Mouse (Mus musculus): ENCODE measurements around the gene Ffar2. TPM values are rescaled to one million over a fixed set of nuclear protein-coding genes. Genes with fewer than 3 reads are reported as not detected.

Gene Ffar2
- total and polyA plus RNA-seq, 3 experiments = 0.61 TPM; not detected in 2

GRCm38 (mm10) chr7:30820854-30821445 lies 2.6 kb downstream of the Ffar2 start:
- H3K36me3 ChIP-seq (ENCODE audit: control insufficient read depth, insufficient read depth, low read length) = no peaks in the 10 kb centered on the region
- no peak for DNase-seq
- H3K79me2 ChIP-seq (replicated peaks; ENCODE audit: control insufficient read depth, insufficient read depth, low read length) = no peaks in the 10 kb centered on the region
- 48% methylated on average over 7 of the region's 7 CpGs for WGBS
- H3K4me3 ChIP-seq = no peak overlapping the region
- H3K27me3 ChIP-seq (ENCODE audit: control insufficient read depth, insufficient read depth, low read length) = no peaks in the 10 kb centered on the region; the same call in 1 of the 2 replicates
- no peak overlapping the region for H3K27ac ChIP-seq
- no peak for TF ChIP-seq CTCF (IDR thresholded peaks at IDR 0.05)
- no peak for TF ChIP-seq EP300 (IDR thresholded peaks at IDR 0.05; ENCODE audit: insufficient read depth, low read depth, low read length)
- TF ChIP-seq POLR2A (IDR thresholded peaks at IDR 0.05; ENCODE audit: insufficient read depth, low read depth, low read length) = no peak
- intact Hi-C loops (cut with DNase I) = no loop called here
- H3K4me1 ChIP-seq (ENCODE audit: control insufficient read depth, insufficient read depth, low read length) = no peaks in the 10 kb centered on the region
- H3K9ac ChIP-seq (ENCODE audit: low read depth, low read length) = no peak overlapping the region

- Histone ChIP-seq H3K36me3 (ENCODE audit: control insufficient read depth, insufficient read depth, low read length) (no peaks in the 10 kb centered on the region), H3K79me2 (replicated peaks; ENCODE audit: control insufficient read depth, insufficient read depth, low read length) (no peaks in the 10 kb centered on the region), H3K4me1 (ENCODE audit: control insufficient read depth, insufficient read depth, low read length) (no peaks in the 10 kb centered on the region), H3K4me3 (no peak overlapping the region), H3K27ac (no peak overlapping the region), H3K9ac (ENCODE audit: low read depth, low read length) (no peak overlapping the region), H3K27me3 (ENCODE audit: control insufficient read depth, insufficient read depth, low read length) (no peaks in the 10 kb centered on the region; the same call in 1 of the 2 replicates)
- no peak for DNase-seq
- intact Hi-C loops (cut with DNase I) = no loop called here
- TF ChIP-seq EP300 (IDR thresholded peaks at IDR 0.05; ENCODE audit: insufficient read depth, low read depth, low read length) (no peak), CTCF (IDR thresholded peaks at IDR 0.05) (no peak), POLR2A (IDR thresholded peaks at IDR 0.05; ENCODE audit: insufficient read depth, low read depth, low read length) (no peak)
- WGBS = 52% methylated on average over 6 of the region's 6 CpGs
These were observed 3.4 kb downstream of the Ffar2 start for GRCm38 (mm10) chr7:30820131-30820530.

GRCm38 (mm10) chr7:30812291-30812807 lies 11.2 kb downstream of the Ffar2 start:
- Histone ChIP-seq H3K9ac (ENCODE audit: low read depth, low read length) (no peak overlapping the region), H3K36me3 (ENCODE audit: control insufficient read depth, insufficient read depth, low read length) (no peaks in the 10 kb centered on the region), H3K27me3 (ENCODE audit: control insufficient read depth, insufficient read depth, low read length) (no peaks in the 10 kb centered on the region), H3K4me3 (no peak overlapping the region), H3K27ac (no peak overlapping the region), H3K4me1 (ENCODE audit: control insufficient read depth, insufficient read depth, low read length) (no peaks in the 10 kb centered on the region), H3K79me2 (replicated peaks; ENCODE audit: control insufficient read depth, insufficient read depth, low read length) (no peaks in the 10 kb centered on the region)
- intact Hi-C loops (cut with DNase I) = no loop called here
- no peak for DNase-seq
- WGBS = 67% methylated on average over 6 of the region's 6 CpGs
- TF ChIP-seq CTCF (IDR thresholded peaks at IDR 0.05) (no peak), EP300 (IDR thresholded peaks at IDR 0.05; ENCODE audit: insufficient read depth, low read depth, low read length) (no peak), POLR2A (IDR thresholded peaks at IDR 0.05; ENCODE audit: insufficient read depth, low read depth, low read length) (no peak)

DNA sequence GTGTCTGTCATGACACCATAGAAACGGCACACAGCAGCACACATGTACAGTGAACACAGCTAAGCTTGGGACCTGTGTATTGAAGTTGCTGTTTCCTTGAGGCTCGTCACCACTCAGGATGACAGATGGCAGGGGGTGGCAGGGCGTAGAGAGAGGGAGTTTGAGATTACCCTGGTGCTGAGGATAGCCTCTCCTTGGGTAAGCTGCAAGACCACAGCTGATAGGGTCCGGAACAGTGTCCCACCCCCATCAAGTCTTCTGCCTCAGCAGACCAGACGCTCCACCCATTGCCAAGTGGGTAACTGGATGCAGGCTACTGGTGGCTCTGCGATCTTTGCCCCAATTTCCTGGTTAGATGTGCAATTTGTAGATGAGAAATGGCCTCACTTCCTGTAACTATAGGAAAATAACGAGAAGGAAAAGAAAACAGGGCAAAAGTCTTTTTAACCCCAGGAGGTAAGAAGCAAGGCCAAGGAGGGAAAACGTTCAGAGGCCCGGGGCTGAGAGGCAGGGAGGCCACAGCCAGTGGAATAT lies 11.8 kb downstream of the Ffar2 start:
- Histone ChIP-seq H3K4me3 (no peak overlapping the region), H3K79me2 (replicated peaks; ENCODE audit: control insufficient read depth, insufficient read depth, low read length) (no peaks in the 10 kb centered on the region), H3K4me1 (ENCODE audit: control insufficient read depth, insufficient read depth, low read length) (no peaks in the 10 kb centered on the region), H3K36me3 (ENCODE audit: control insufficient read depth, insufficient read depth, low read length) (no peaks in the 10 kb centered on the region), H3K27ac (no peak overlapping the region), H3K27me3 (ENCODE audit: control insufficient read depth, insufficient read depth, low read length) (no peaks in the 10 kb centered on the region), H3K9ac (ENCODE audit: low read depth, low read length) (no peak overlapping the region)
- DNase-seq = no peak
- WGBS = 35% methylated on average over 9 of the region's 9 CpGs
- intact Hi-C loops (cut with DNase I) = no loop called here
- TF ChIP-seq CTCF (IDR thresholded peaks at IDR 0.05) (no peak), EP300 (IDR thresholded peaks at IDR 0.05; ENCODE audit: insufficient read depth, low read depth, low read length) (no peak), POLR2A (IDR thresholded peaks at IDR 0.05; ENCODE audit: insufficient read depth, low read depth, low read length) (no peak)

GRCm38 (mm10) chr7:30810319-30810718 lies 13.3 kb downstream of the Ffar2 start:
- Histone ChIP-seq H3K4me1 (ENCODE audit: control insufficient read depth, insufficient read depth, low read length) (no peaks in the 10 kb centered on the region), H3K27me3 (ENCODE audit: control insufficient read depth, insufficient read depth, low read length) (no peaks in the 10 kb centered on the region), H3K79me2 (replicated peaks; ENCODE audit: control insufficient read depth, insufficient read depth, low read length) (no peaks in the 10 kb centered on the region), H3K27ac (no peak overlapping the region), H3K36me3 (ENCODE audit: control insufficient read depth, insufficient read depth, low read length) (no peaks in the 10 kb centered on the region), H3K4me3 (no peak overlapping the region), H3K9ac (ENCODE audit: low read depth, low read length) (no peak overlapping the region)
- intact Hi-C loops (cut with DNase I) = no loop called here
- TF ChIP-seq CTCF (IDR thresholded peaks at IDR 0.05) (peak; percentile 28), EP300 (IDR thresholded peaks at IDR 0.05; ENCODE audit: insufficient read depth, low read depth, low read length) (no peak)
- 50% methylated on average over 6 of the region's 6 CpGs for WGBS
- DNase-seq = no peak

- no peaks in the 10 kb centered on the region for H3K79me2 ChIP-seq (replicated peaks; ENCODE audit: control insufficient read depth, insufficient read depth, low read length)
- DNase-seq = peak in 1 of 2 experiments; percentile 23
- no peak overlapping the region for H3K9ac ChIP-seq (ENCODE audit: low read depth, low read length)
- WGBS = 45% methylated on average over 6 of the region's 6 CpGs
- intact Hi-C loops (cut with DNase I) = no loop called here
- H3K4me3 ChIP-seq = no peak overlapping the region
- no peaks in the 10 kb centered on the region for H3K4me1 ChIP-seq (ENCODE audit: control insufficient read depth, insufficient read depth, low read length)
- H3K27me3 ChIP-seq (ENCODE audit: control insufficient read depth, insufficient read depth, low read length) = no peaks in the 10 kb centered on the region
- no peak overlapping the region for H3K27ac ChIP-seq
- no peaks in the 10 kb centered on the region for H3K36me3 ChIP-seq (ENCODE audit: control insufficient read depth, insufficient read depth, low read length)
- TF ChIP-seq CTCF (IDR thresholded peaks at IDR 0.05) (peak; percentile 48), EP300 (IDR thresholded peaks at IDR 0.05; ENCODE audit: insufficient read depth, low read depth, low read length) (no peak)
These were observed 17.7 kb downstream of the Ffar2 start for GRCm38 (mm10) chr7:30805924-30806323.

All from heart, adult 2 months (tissue).